22 mouse cellular contexts compared by ENCODE assay signal in genomic region chr1:74277041-74277440, GRCm38 (mm10). TPM values are rescaled to one million over a fixed set of nuclear protein-coding genes. Genes with fewer than 3 reads are reported as not detected.
DNase-seq lines count a peak whose midpoint lies in the region; ATAC-seq lines count a peak whose summit lies in the region.
"Had no signal": no experiment of that assay in that cellular context is flagged by ENCODE, and none has a peak within 500 bp of the region (broad histone marks: within the 10 kb centered on the region; RNA-seq: fewer than 3 reads in every experiment).

No protein-coding gene starts in this region.

- 0 out of 2 replicates have a peak, but pooled peaks have one; percentile 26 for ATAC-seq in kidney, embryonic 14.5 days (ENCODE audit: low FRiP score, low TSS enrichment)
- ATAC-seq in liver, embryonic 11.5 days (replicated peaks; ENCODE audit: low FRiP score) = no peak
- no peak for ATAC-seq in intestine, embryonic 15.5 days
- ATAC-seq: CD4-positive, CD25-positive, alpha-beta regulatory T cell, adult 4 months; forebrain, embryonic 14.5 days had no signal

- no peak overlapping the region for H3K4me3 ChIP-seq in kidney, embryonic 14.5 days (ENCODE audit: low read length)
- no peak overlapping the region for H3K4me3 ChIP-seq in liver, embryonic 11.5 days (ENCODE audit: low read depth, low read length)
- no peak overlapping the region for H3K4me3 ChIP-seq in intestine, embryonic 15.5 days (replicated peaks)
- H3K4me3 ChIP-seq: embryonic facial prominence, embryonic 10.5 days; heart, embryonic 12.5 days; hindbrain, embryonic 13.5 days had no signal

- 63% methylated on average over 6 of the region's 6 CpGs for WGBS in kidney, embryonic 14.5 days
- 62% methylated on average over 6 of the region's 6 CpGs for WGBS in liver, embryonic 11.5 days
- 44% methylated on average over 6 of the region's 6 CpGs for WGBS in intestine, embryonic 15.5 days

- no peak overlapping the region for H3K4me2 ChIP-seq in kidney, embryonic 14.5 days (replicated peaks; ENCODE audit: low read depth, low read length)
- H3K4me2 ChIP-seq in liver, embryonic 11.5 days = peak overlapping the region; percentile 26
- H3K4me2 ChIP-seq in intestine, embryonic 15.5 days (replicated peaks) = peak overlapping the region; percentile 41
- H3K4me2 ChIP-seq: heart, embryonic 12.5 days; hindbrain, embryonic 13.5 days had no signal

- H3K27me3 ChIP-seq in kidney, embryonic 14.5 days (ENCODE audit: control insufficient read depth, insufficient read depth, low read length) = no peaks in the 10 kb centered on the region
- no peaks in the 10 kb centered on the region for H3K27me3 ChIP-seq in liver, embryonic 11.5 days (replicated peaks; ENCODE audit: control insufficient read depth, insufficient read depth, low read length)
- H3K27me3 ChIP-seq in intestine, embryonic 15.5 days (replicated peaks) = no peaks in the 10 kb centered on the region
- H3K27me3 ChIP-seq: heart, embryonic 12.5 days; hindbrain, embryonic 13.5 days had no signal

- H3K36me3 ChIP-seq in kidney, embryonic 14.5 days (ENCODE audit: control insufficient read depth, insufficient read depth, low read length) = peaks cover 32% of the 10 kb centered on the region
- H3K36me3 ChIP-seq in liver, embryonic 11.5 days (ENCODE audit: control insufficient read depth, insufficient read depth, low read length) = peaks cover 10% of the 10 kb centered on the region
- H3K36me3 ChIP-seq in intestine, embryonic 15.5 days = peaks cover 23% of the 10 kb centered on the region; the same call in 1 of the 2 replicates

- H3K9ac ChIP-seq in kidney, embryonic 14.5 days (ENCODE audit: low read depth, low read length) = no peak overlapping the region
- H3K9ac ChIP-seq in liver, embryonic 11.5 days (ENCODE audit: low read depth, low read length) = no peak overlapping the region
- H3K9ac ChIP-seq in intestine, embryonic 15.5 days = no peak overlapping the region
- H3K9ac ChIP-seq: heart, embryonic 12.5 days; hindbrain, embryonic 13.5 days had no signal

- H3K9me3 ChIP-seq in kidney, embryonic 14.5 days (ENCODE audit: control insufficient read depth, low read length) = no peaks in the 10 kb centered on the region
- no peaks in the 10 kb centered on the region for H3K9me3 ChIP-seq in liver, embryonic 11.5 days (ENCODE audit: control insufficient read depth, low read length)
- no peaks in the 10 kb centered on the region for H3K9me3 ChIP-seq in intestine, embryonic 15.5 days
- H3K9me3 ChIP-seq: embryonic facial prominence, embryonic 10.5 days; G1E; heart, embryonic 12.5 days; hindbrain, embryonic 13.5 days had no signal

- H3K4me1 ChIP-seq in kidney, embryonic 14.5 days (ENCODE audit: control insufficient read depth, insufficient read depth, low read length) = peaks cover 17% of the 10 kb centered on the region
- peaks cover 7% of the 10 kb centered on the region for H3K4me1 ChIP-seq in liver, embryonic 11.5 days (replicated peaks; ENCODE audit: control insufficient read depth, insufficient read depth, low read length)
- H3K4me1 ChIP-seq in intestine, embryonic 15.5 days (replicated peaks) = peaks cover 48% of the 10 kb centered on the region

- DNase-seq in heart, adult 11 months = peak; percentile 91
- no peak for DNase-seq in heart, adult 8-10 months (ENCODE audit: low spot score)
- DNase-seq in kidney, postnatal 10 days = no peak
- no peak for DNase-seq in liver, embryonic 11.5 days (ENCODE audit: low spot score)
- DNase-seq in liver = no peak
- no peak for DNase-seq in right cerebral cortex, adult 18-20 months
- DNase-seq: adrenal gland, adult 8-10 months; adrenal gland, postnatal 36 days; B cell, adult 2 months; cerebellum, adult 2 months; cerebellum, postnatal 10 days; gastrocnemius, postnatal 36 days; heart, adult 18-20 months had no signal

- H3K27ac ChIP-seq in kidney, embryonic 14.5 days (ENCODE audit: low read depth, low read length) = no peak overlapping the region
- no peak overlapping the region for H3K27ac ChIP-seq in liver, embryonic 11.5 days (ENCODE audit: low read depth, low read length)
- no peak overlapping the region for H3K27ac ChIP-seq in intestine, embryonic 15.5 days
- H3K27ac ChIP-seq: hindbrain, embryonic 13.5 days had no signal

RNA-seq across cellular contexts. Expression of gene Gpbar1, which starts 1.3 kb away (rescaled TPM):
- not detected for total RNA-seq in heart, adult 8-10 months (2022)
- 2.5 and 3.2 TPM in 2 replicates for polyA plus RNA-seq in kidney, embryonic 14.5 days (2014; fragmentation: Nextera tagmentation; extraction: Ambion mirVana)
- polyA plus RNA-seq in liver, embryonic 11.5 days (2014; fragmentation: Nextera tagmentation; extraction: Ambion mirVana) = 2.8 and 3.2 TPM in 2 replicates
- polyA plus RNA-seq in intestine, embryonic 15.5 days (2015; fragmentation: Nextera tagmentation; extraction: Ambion mirVana) = 3.1 and 3.3 TPM in 2 replicates
- total RNA-seq: adrenal gland, adult 8-10 months; adrenal gland, postnatal 36 days; gastrocnemius, adult 8-10 months; gastrocnemius, postnatal 36 days; heart, adult 18-20 months had no signal
- polyA plus RNA-seq: cerebellum, adult 2 months; G1E had no signal

RNA-seq across cellular contexts. Expression of gene Aamp, which starts 7.5 kb away (rescaled TPM):
- total RNA-seq in heart, adult 8-10 months (2022) = 100 to 1,000 TPM in 2 of 4 experiments, 10 to 100 TPM in 2; 95.4 to 107 (median 99.6) TPM
- polyA plus RNA-seq in kidney, embryonic 14.5 days (2014; fragmentation: Nextera tagmentation; extraction: Ambion mirVana) = 249 and 258 TPM in 2 replicates
- polyA plus RNA-seq in liver, embryonic 11.5 days (2014; fragmentation: Nextera tagmentation; extraction: Ambion mirVana) = 190 and 193 TPM in 2 replicates
- polyA plus RNA-seq in intestine, embryonic 15.5 days (2015; fragmentation: Nextera tagmentation; extraction: Ambion mirVana) = 225 and 244 TPM in 2 replicates

RNA-seq across cellular contexts. Expression of gene Pnkd, which starts 7.7 kb away (rescaled TPM):
- total RNA-seq in heart, adult 8-10 months (2022) = 100 to 1,000 TPM; 125 to 142 (median 135) TPM
- polyA plus RNA-seq in kidney, embryonic 14.5 days (2014; fragmentation: Nextera tagmentation; extraction: Ambion mirVana) = 126 and 154 TPM in 2 replicates
- 79.7 and 84.3 TPM in 2 replicates for polyA plus RNA-seq in liver, embryonic 11.5 days (2014; fragmentation: Nextera tagmentation; extraction: Ambion mirVana)
- 120 and 127 TPM in 2 replicates for polyA plus RNA-seq in intestine, embryonic 15.5 days (2015; fragmentation: Nextera tagmentation; extraction: Ambion mirVana)

RNA-seq across cellular contexts. Expression of gene Tmbim1, which starts 28.4 kb away (rescaled TPM):
- 10 to 100 TPM; 40.4 to 45.1 (median 44.2) TPM for total RNA-seq in heart, adult 8-10 months (2022)
- 16.3 and 18.1 TPM in 2 replicates for polyA plus RNA-seq in kidney, embryonic 14.5 days (2014; fragmentation: Nextera tagmentation; extraction: Ambion mirVana)
- polyA plus RNA-seq in liver, embryonic 11.5 days (2014; fragmentation: Nextera tagmentation; extraction: Ambion mirVana) = 21.7 and 22.9 TPM in 2 replicates
- 54.9 and 64.3 TPM in 2 replicates for polyA plus RNA-seq in intestine, embryonic 15.5 days (2015; fragmentation: Nextera tagmentation; extraction: Ambion mirVana)

RNA-seq across cellular contexts. Expression of gene Arpc2, which starts 41.2 kb away (rescaled TPM):
- 100 to 1,000 TPM; 111 to 149 (median 137) TPM for total RNA-seq in heart, adult 8-10 months (2022)
- 378 and 417 TPM in 2 replicates for polyA plus RNA-seq in kidney, embryonic 14.5 days (2014; fragmentation: Nextera tagmentation; extraction: Ambion mirVana)
- polyA plus RNA-seq in liver, embryonic 11.5 days (2014; fragmentation: Nextera tagmentation; extraction: Ambion mirVana) = 375 and 384 TPM in 2 replicates
- polyA plus RNA-seq in intestine, embryonic 15.5 days (2015; fragmentation: Nextera tagmentation; extraction: Ambion mirVana) = 518 and 584 TPM in 2 replicates
